Mouse (Mus musculus) thymus, adult 2 months (tissue): Measurements from ENCODE around the gene Platr17.
A peak's percentile ranks its signal among the peaks of the same experiment; 100 is the strongest.

Experiments
- CTCF ChIP-seq: fragments of 200-500 bp; IDR thresholded peaks from 2 replicates; pipeline ENCODE4 v1.5.1; 2012; ENCODE audit warnings: mild to moderate bottlenecking, control low read depth, low read length, moderate library complexity, borderline replicate concordance; ENCODE audit not compliant: control insufficient read depth, poor library complexity, insufficient read depth; ENCODE audit errors: extremely low read depth
- POLR2A ChIP-seq: fragments of 200-500 bp; IDR thresholded peaks from 2 replicates; pipeline ENCODE4 v1.6.1; 2012; ENCODE audit warnings: mild to moderate bottlenecking, low read length, control low read depth, moderate library complexity; ENCODE audit not compliant: control insufficient read depth, poor library complexity, insufficient read depth; ENCODE audit errors: extremely low read depth

GRCm38 (mm10) chr17:33890533-33891059 lies 14.3 kb upstream of the Platr17 start, which contains the start of gene Kifc1:
- peak; percentile 97 for TF ChIP-seq CTCF
- TF ChIP-seq POLR2A, result 0 out of 2 replicates have a peak, but pooled peaks have one; percentile 56
